Mouse (Mus musculus): ENCODE data around the gene Hunk. TPM values are rescaled to one million over a fixed set of nuclear protein-coding genes. Genes with fewer than 3 reads are reported as not detected.

Gene Hunk
- polyA plus RNA-seq, 2 experiments from 2014 or later, result not detected

GRCm38 (mm10) chr16:90395996-90396556 is 10.3 kb downstream of the Hunk start:
- no peak for ATAC-seq

- ATAC-seq, result no peak
These were observed 11.1 kb downstream of the Hunk start for GRCm38 (mm10) chr16:90396882-90397281.

GRCm38 (mm10) chr16:90400314-90400713 is 14.5 kb downstream of the Hunk start:
- no peak for ATAC-seq

- no peak for ATAC-seq
These were observed 15.3 kb downstream of the Hunk start for GRCm38 (mm10) chr16:90400906-90401666.

GRCm38 (mm10) chr16:90402292-90402691 is 16.5 kb downstream of the Hunk start:
- ATAC-seq, result no peak

- no peak for ATAC-seq
These were observed 19.4 kb downstream of the Hunk start for GRCm38 (mm10) chr16:90405195-90405594.

- ATAC-seq, result no peak
These were observed 19.8 kb downstream of the Hunk start for GRCm38 (mm10) chr16:90405599-90405998.

GRCm38 (mm10) chr16:90407541-90408289 is 21.9 kb downstream of the Hunk start:
- no peak for ATAC-seq

GRCm38 (mm10) chr16:90412096-90413082 is 26.6 kb downstream of the Hunk start:
- no peak for ATAC-seq

- no peak for ATAC-seq
These were observed 30.8 kb downstream of the Hunk start for GRCm38 (mm10) chr16:90416621-90417020.

GRCm38 (mm10) chr16:90418661-90419060 is 32.8 kb downstream of the Hunk start:
- ATAC-seq, result no peak

GRCm38 (mm10) chr16:90421145-90421544 is 35.3 kb downstream of the Hunk start:
- no peak for ATAC-seq

GRCm38 (mm10) chr16:90421551-90421950 is 35.7 kb downstream of the Hunk start:
- no peak for ATAC-seq

- no peak for ATAC-seq
These were observed 36.3 kb downstream of the Hunk start for GRCm38 (mm10) chr16:90422108-90422529.

- ATAC-seq, result no peak
These were observed 38.1 kb downstream of the Hunk start for GRCm38 (mm10) chr16:90423898-90424297.

- ATAC-seq, result no peak
These were observed 38.6 kb downstream of the Hunk start for GRCm38 (mm10) chr16:90424391-90424790.

- ATAC-seq, result no peak
These were observed 40.4 kb downstream of the Hunk start for GRCm38 (mm10) chr16:90426234-90426633.

- ATAC-seq, result no peak
These were observed 42.2 kb downstream of the Hunk start for GRCm38 (mm10) chr16:90427838-90428630.

- ATAC-seq, result no peak
These were observed 47.7 kb downstream of the Hunk start for GRCm38 (mm10) chr16:90433551-90433950.

GRCm38 (mm10) chr16:90435231-90435630 is 49.4 kb downstream of the Hunk start:
- no peak for ATAC-seq

- no peak for ATAC-seq
These were observed 51.5 kb downstream of the Hunk start for GRCm38 (mm10) chr16:90437276-90437675.

- no peak for ATAC-seq
These were observed 53.7 kb downstream of the Hunk start for GRCm38 (mm10) chr16:90439493-90439892.

Data from CD4-positive, CD25-positive, alpha-beta regulatory T cell, adult 4 months (primary cell).